ENCODE assay signal across 24 mouse cellular contexts in the genomic region with DNA sequence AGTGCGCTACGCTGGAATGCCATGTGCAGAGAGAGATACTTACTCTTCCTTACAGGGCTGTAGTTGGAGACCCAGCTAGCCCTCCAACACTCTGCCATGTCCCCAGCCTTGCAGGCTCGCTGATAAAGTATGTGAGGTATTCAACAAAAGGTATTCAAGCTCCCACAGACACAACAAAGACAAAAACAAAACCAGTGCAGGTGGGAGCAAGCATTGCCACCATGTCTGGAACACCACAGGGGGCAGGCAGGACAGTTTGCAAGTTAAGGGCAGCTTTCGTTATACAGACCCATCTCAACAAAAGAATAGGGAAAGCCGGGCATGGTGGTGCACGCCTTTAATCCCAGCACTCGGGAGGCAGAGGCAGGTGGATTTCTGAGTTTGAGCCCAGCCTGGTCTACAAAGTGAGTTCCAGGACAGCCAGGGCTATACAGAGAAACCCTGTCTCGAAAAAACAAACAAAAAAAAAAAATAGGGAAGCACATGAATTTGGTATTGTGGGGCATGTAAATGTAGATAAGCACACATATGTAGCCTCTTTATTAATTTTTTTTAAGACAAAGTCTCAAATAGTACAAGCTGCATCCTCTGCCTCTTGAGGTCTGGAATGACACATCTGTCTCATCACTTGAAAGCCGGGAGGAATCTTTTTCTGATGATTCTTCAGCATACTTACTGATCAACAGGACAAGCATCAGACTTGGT. TPM values are rescaled to one million over a fixed set of nuclear protein-coding genes. Genes with fewer than 3 reads are reported as not detected.
"Had no signal": no experiment of that assay in that cellular context is flagged by ENCODE, and none has a peak within 500 bp of the region (broad histone marks: within the 10 kb centered on the region; RNA-seq: fewer than 3 reads in every experiment).

No protein-coding gene starts in this region.

- H3K4me3 ChIP-seq: kidney, embryonic 15.5 days; limb, embryonic 12.5 days; limb, embryonic 15.5 days; megakaryocyte, embryonic 14.5 days; midbrain, embryonic 10.5 days; midbrain, embryonic 13.5 days; myocyte; neural tube, embryonic 13.5 days; stomach, embryonic 15.5 days had no signal

- DNase-seq: kidney, adult 8-10 months; kidney, postnatal 10 days; kidney, postnatal 36 days; layer of hippocampus, postnatal 36 days; left cerebral cortex, postnatal 4 days; lung, embryonic 14.5 days; lung, postnatal 10 days; lung, postnatal 36 days; retina, postnatal 1 day; right cerebral cortex, postnatal 25 days; spleen, adult 18-20 months; thymus, postnatal 25 days had no signal

- H3K4me1 ChIP-seq: kidney, embryonic 15.5 days; limb, embryonic 12.5 days; limb, embryonic 15.5 days; midbrain, embryonic 10.5 days; midbrain, embryonic 13.5 days; neural tube, embryonic 13.5 days; stomach, embryonic 15.5 days had no signal

- H3K27me3 ChIP-seq: kidney, embryonic 15.5 days; limb, embryonic 12.5 days; limb, embryonic 15.5 days; megakaryocyte, embryonic 14.5 days; midbrain, embryonic 13.5 days; neural tube, embryonic 13.5 days; stomach, embryonic 15.5 days had no signal

- H3K9ac ChIP-seq: kidney, embryonic 15.5 days; limb, embryonic 12.5 days; limb, embryonic 15.5 days; lung, embryonic 14.5 days; midbrain, embryonic 13.5 days; neural tube, embryonic 13.5 days; stomach, embryonic 15.5 days had no signal

- H3K4me2 ChIP-seq: kidney, embryonic 15.5 days; limb, embryonic 12.5 days; limb, embryonic 15.5 days; lung, embryonic 14.5 days; midbrain, embryonic 13.5 days; neural tube, embryonic 13.5 days; stomach, embryonic 15.5 days had no signal

- H3K27ac ChIP-seq: kidney, embryonic 15.5 days; limb, embryonic 12.5 days; limb, embryonic 15.5 days; midbrain, embryonic 10.5 days; midbrain, embryonic 13.5 days; neural tube, embryonic 13.5 days; stomach, embryonic 15.5 days had no signal

- ATAC-seq: midbrain, embryonic 16.5 days had no signal

- H3K9me3 ChIP-seq: kidney, embryonic 15.5 days; limb, embryonic 12.5 days; limb, embryonic 15.5 days; megakaryocyte, embryonic 14.5 days; midbrain, embryonic 13.5 days; neural tube, embryonic 13.5 days; stomach, embryonic 15.5 days had no signal

RNA-seq across cellular contexts. Expression of gene Ccdc120, which starts 24.9 kb away (rescaled TPM):
- total RNA-seq: monocyte, adult 5-6 weeks; neutrophil, adult 5-6 weeks had no signal

RNA-seq across cellular contexts. Expression of gene Kcnd1, which starts 46.4 kb away (rescaled TPM):
- total RNA-seq: monocyte, adult 5-6 weeks had no signal
